Mouse (Mus musculus): ENCODE results near the gene Actn4.

The Actn4 gene

DNA sequence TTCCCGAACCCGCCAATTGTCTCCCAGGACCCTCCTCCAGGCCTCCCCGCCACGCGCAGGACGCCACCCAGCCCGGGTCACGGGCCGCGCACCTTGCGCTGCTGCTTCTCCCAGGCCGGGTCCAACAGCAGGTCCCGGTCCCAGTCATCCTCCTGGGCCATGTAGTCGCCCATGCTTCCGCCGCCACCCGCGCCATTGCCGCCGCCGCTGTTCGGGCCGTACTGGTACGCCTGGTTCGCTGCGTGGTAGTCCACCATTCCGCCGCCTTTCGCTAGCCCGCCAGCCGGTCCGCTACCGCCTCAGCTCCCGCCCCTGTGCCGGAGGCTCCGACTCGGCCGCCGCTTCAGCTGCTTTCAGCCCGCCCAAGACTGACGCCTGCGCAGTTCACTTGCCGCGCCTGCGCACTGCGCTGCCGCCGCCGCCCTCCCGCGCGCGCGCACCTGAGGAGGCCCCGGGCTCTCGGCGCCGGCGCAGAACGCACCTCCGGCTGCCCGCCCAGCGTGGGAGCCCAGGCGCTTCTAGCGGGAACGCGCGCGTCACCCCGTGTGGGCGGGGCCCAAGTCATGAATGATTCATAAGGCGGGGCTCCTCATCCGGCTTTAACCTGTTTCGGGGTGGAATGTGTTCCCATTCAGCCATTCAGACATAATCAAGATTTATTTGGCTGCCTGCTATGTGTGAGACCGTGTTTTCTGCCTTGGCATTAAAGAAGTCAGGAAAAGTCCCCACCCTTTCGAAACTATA is at the start of gene Actn4:
Gene Actn4, minus strand, starts transcription at position 414 of the 744 bp plus-strand sequence.
- DNase-seq (ENCODE audit: low spot score) = peak; percentile 92

- DNase-seq (ENCODE audit: low spot score) = no peak
Measured at GRCm38 (mm10) chr7:29008714-29009113, 46.6 kb upstream of the Actn4 start.

GRCm38 (mm10) chr7:29008171-29008570 is 46.0 kb upstream of the Actn4 start:
- no peak for DNase-seq (ENCODE audit: low spot score)

- no peak for DNase-seq (ENCODE audit: low spot score)
Measured at GRCm38 (mm10) chr7:29007224-29008101, 45.3 kb upstream of the Actn4 start.

- no peak for DNase-seq (ENCODE audit: low spot score)
Measured at GRCm38 (mm10) chr7:29000651-29001605, 38.8 kb upstream of the Actn4 start.

DNA sequence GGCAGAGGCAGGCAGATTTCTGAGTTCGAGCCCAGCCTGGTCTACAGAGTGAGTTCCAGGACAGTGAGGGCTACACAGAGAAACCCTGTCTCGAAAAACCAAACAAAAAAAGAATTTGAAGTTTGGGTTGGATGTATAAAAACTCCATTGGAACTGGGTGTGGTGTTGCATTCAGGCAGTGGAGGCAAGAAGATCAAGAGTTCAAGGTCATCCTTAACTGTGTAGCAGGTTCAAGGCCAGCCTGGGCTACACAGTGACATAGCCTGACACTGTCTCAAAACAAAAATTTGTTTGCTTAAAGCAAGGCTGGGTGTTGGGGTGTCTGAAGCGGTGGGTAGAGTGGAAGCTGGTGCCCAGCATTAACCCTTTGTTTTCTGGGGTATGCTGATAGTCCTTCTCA is 31.3 kb upstream of the Actn4 start:
- no peak for DNase-seq (ENCODE audit: low spot score)

DNA sequence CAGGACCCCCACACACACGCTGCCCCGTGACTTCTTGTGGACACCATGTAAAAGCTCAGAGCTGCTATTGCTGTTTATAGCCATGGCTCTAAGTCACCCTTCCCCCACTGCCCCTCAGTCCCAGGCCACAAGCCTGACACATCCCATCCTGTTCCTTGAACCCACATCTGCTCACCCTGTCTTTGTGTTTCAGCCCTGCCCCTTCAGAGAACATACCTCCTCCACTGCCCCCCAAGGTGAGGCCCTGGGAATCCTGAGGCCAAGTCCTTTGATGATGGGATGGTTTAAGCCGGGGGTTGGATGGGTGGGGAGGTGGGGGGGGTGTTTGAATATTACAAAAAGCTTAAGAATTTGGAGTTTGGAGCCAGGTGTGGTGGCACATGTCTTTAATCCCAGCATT is 30.9 kb upstream of the Actn4 start:
- DNase-seq (ENCODE audit: low spot score) = no peak

GRCm38 (mm10) chr7:28991616-28992015 is 29.5 kb upstream of the Actn4 start:
- DNase-seq (ENCODE audit: low spot score) = no peak

DNA sequence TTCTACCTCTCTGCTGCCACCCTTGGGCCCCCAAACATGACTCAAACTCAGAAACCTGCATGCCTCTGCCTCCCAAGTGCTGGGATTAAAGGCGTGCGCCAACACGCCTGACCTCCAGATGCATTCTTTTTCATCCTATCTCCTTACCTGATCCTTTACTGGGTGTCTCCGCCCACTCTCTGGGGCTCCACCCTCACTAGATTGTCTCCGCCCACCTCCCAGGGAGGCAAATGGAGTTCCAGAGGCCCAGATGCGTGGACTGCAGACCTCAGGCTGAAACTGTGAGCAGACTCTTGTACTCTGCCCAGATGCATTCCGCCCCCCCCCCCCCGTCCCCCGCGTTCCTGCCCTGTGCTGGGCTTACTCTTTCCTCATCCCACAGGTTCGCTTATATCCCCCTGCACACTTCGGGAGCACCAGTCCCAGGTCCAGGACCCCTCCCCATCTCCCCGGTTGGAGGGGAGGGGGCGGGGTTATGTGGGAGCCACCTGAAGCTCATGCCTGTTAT is 28.7 kb upstream of the Actn4 start:
- DNase-seq (ENCODE audit: low spot score) = no peak

- DNase-seq (ENCODE audit: low spot score) = no peak
Measured at GRCm38 (mm10) chr7:28985207-28985606, 23.1 kb upstream of the Actn4 start.

- DNase-seq (ENCODE audit: low spot score) = no peak
Measured at GRCm38 (mm10) chr7:28984452-28984851, 22.3 kb upstream of the Actn4 start.

- DNase-seq (ENCODE audit: low spot score) = no peak
Measured at GRCm38 (mm10) chr7:28983849-28984248, 21.7 kb upstream of the Actn4 start.

DNA sequence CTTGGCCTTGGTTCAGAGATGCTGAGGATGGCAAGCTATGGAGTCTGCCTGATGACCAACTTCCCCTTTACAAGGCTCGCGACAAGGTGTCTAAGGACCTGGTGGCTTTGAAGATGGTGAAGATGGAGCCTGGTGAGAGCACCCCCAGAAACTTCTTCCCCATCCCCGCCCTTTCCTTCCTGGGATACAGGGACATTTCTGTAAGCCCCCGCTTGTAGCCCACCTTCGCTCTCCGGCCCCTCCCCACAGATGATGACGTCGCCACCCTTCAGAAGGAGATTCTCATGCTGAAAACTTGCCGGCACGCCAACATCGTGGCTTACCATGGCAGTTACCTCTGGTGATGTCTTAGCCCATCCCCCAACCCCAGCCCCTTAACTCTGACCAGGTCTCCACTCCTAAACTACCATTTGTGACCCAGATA is 21.0 kb upstream of the Actn4 start:
- DNase-seq (ENCODE audit: low spot score) = no peak

DNA sequence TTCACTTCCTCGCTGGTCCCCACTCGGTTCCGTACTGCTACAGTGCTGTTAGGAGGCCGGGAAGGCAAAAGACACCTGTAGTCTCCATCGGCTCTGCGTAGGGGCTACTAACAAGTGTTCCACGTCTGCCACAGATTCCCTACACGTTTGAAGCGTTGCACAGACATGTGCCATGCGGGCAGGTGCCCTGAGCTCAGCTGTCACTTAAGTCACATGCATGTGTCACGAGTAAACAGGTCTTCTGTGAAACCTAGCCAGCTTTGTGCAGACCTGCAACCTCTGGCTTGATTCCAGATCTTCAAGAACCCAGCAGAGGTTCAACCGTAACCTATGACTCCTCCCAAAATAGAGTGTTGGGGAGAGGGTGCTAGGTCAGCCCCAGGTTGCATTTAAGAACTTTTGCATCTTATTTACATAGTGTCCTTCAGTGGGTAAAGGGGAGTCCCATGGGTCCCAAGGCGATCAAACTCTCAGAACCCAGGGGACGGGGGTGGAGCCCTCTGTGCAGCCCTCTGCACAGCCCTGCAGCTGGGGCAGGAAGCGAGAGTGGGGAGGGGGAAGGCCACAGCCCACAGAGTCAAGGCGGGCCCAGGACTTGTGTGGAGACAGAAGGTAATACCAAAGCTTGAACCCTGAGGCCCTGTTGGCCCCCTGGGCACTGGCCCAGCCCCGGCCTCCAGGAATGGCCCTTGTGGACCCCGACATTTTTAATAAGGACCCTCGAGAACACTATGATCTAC is 20.3 kb upstream of the Actn4 start:
- no peak for DNase-seq (ENCODE audit: low spot score)

- peak; percentile 96 for DNase-seq (ENCODE audit: low spot score)
Measured at GRCm38 (mm10) chr7:28981651-28982273, 19.6 kb upstream of the Actn4 start, which contains the start of the genes Eif3k and Map4k1. Gene Eif3k, minus strand, starts transcription at chr7:28981864. Gene Map4k1, plus strand, starts transcription at chr7:28982050.

GRCm38 (mm10) chr7:28977556-28977955 is 15.4 kb upstream of the Actn4 start:
- no peak for DNase-seq (ENCODE audit: low spot score)

GRCm38 (mm10) chr7:28973025-28973424 is 10.9 kb upstream of the Actn4 start:
- DNase-seq (ENCODE audit: low spot score) = no peak

DNA sequence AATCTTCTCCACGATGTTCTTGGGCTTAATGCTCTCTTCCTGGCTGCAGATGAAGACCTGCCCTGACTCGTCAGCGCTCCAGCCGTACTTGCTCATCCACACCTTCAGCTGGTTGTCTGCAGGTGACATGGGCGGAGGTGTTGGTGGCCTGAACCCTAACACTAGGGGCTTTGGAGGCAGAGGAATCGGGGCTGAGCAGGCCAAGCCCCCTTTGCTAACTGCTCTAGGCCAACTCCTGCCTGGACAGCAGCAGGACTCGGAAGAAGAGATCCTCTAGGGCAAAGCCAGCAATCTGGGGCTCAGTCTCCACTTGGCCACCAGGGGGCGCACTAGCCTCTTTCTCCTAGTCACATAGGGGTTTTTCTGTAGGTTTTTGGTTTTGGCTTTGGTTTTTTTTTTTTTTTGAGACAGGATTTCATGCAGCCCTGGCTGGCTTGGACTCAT is 10.4 kb upstream of the Actn4 start:
- DNase-seq (ENCODE audit: low spot score) = peak; percentile 39

- peak; percentile 35 for DNase-seq (ENCODE audit: low spot score)
Measured at GRCm38 (mm10) chr7:28971770-28972269, 9.7 kb upstream of the Actn4 start.

GRCm38 (mm10) chr7:28971029-28971428 is 8.9 kb upstream of the Actn4 start:
- DNase-seq (ENCODE audit: low spot score) = no peak
